Mouse (Mus musculus) induced T-regulatory cell, adult 2 months (primary cell): Measurements from ENCODE around the gene Babam1.
A peak's percentile ranks its signal among the peaks of the same experiment; 100 is the strongest.

Experiments used
- DNase-seq: peaks from one replicate; pipeline ENCODE4 v3.0.0-alpha.2; 2012; ENCODE audit warnings: low read depth

Babam1 gene

GRCm38 (mm10) chr8:71396639-71397305, at the start of gene Babam1:
TSS of gene Babam1 (plus strand) at chr8:71396861.
- DNase-seq, result peak; percentile 97

DNA sequence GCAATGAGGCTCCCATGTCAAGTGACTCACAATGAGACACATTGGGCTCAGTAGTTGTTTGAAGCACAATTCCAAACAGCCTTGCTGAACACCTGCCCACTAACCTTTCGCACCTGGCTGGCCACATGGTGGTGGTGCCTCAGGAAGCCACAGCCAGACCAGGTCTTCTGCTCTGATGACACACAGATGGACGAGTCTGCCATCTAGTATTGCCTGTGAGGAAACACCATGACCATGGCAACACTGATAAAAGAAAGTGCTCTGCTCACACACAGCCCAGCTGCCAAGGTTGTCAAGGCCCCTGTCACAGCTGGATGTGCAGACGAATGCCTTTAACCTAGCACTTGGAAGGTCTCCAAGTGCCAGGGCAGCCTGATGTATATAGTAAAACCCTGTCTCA, 45.5 kb upstream of the Babam1 start:
- no peak for DNase-seq

GRCm38 (mm10) chr8:71351520-71351919, 45.1 kb upstream of the Babam1 start:
- DNase-seq, result no peak

- DNase-seq, result no peak
Observed at GRCm38 (mm10) chr8:71358026-71358425, 38.6 kb upstream of the Babam1 start.

DNA sequence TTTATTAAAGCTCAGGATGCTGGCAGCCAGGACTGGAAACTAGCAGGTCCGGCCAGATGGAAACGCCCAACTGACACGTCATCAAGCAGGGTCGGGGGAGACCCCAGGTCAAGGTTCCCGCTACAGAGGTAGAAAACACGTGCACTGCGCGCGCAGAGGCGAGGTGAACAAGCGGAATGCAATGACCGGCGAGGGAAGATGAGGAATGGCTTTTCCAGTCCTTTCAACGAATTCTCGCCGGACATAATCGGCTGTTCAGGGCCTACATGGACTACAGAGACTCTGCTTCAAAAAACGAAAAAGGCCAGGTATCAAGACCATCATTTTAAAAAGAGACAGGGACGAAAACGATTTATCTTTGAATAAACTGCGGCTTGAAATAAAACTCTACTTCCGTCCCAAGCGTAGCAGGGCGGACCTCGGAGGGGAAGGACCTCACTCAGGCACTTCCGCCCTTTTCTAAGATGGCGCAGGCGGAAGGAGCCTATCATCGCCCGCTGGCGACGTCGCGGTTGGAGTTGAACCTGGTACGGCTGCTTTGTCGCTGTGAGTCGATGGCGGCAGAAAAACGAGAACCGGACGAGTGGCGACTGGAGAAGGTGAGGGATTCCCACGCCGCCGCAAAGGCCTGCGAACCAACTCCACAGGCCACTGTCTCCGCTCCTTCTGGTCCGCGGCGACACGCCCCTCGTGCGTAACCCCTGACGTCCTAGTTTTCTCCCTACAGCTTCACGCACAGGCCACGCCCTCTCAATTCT, 29.7 kb upstream of the Babam1 start, which contains the start of gene Use1:
Gene Use1 (plus strand): TSS at position 78 of the 758 bp plus-strand sequence.
- DNase-seq, result peak; percentile 99

DNA sequence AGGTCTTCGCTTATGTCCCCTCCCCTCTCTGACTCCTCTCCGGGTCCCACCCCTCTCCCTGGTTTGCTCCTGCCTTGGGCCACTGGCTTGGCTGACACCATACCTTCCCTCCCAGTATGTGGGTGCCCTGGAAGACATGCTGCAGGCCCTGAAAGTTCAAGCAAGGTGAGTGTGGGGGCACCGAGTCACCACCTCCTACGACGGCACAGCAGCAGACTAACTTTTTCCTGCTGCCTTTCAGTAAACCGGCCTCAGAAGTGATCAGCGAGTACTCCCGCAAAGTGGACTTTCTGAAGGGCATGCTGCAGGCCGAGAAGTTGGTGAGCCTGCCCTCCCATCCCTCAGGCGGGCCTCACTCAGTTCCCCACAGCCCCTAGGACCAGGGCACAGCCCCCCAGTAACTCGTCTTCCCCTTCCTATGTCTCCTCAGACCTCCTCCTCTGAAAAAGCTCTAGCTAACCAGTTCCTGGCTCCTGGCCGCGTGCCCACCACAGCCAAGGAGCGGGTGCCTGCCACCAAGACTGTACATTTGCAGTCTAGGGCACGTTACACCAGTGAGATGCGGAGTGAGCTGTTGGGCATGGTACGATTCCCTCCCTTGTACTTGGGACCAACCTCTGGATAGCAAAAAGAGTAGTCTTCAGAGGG, 29.0 kb upstream of the Babam1 start:
- no peak for DNase-seq

DNA sequence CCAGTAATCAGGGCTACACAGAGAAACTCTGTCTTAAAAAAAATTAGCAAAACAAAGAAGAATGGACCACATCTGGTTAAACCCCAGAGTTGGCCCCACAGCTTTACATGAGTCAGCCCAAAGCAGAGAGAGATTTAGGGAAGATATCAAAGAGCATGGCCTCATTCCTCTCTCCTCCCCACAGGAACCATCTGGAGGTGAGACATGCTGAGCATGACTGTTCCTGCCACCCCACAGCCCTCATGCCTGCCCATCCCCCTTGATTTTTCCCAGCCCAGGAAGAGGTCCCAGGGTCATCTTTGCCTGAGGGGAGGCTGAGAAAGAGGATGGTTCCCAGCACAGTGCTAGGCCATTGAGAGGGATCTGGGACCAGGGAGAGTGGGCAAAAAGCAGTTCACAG, 28.3 kb upstream of the Babam1 start:
- DNase-seq, result no peak

DNA sequence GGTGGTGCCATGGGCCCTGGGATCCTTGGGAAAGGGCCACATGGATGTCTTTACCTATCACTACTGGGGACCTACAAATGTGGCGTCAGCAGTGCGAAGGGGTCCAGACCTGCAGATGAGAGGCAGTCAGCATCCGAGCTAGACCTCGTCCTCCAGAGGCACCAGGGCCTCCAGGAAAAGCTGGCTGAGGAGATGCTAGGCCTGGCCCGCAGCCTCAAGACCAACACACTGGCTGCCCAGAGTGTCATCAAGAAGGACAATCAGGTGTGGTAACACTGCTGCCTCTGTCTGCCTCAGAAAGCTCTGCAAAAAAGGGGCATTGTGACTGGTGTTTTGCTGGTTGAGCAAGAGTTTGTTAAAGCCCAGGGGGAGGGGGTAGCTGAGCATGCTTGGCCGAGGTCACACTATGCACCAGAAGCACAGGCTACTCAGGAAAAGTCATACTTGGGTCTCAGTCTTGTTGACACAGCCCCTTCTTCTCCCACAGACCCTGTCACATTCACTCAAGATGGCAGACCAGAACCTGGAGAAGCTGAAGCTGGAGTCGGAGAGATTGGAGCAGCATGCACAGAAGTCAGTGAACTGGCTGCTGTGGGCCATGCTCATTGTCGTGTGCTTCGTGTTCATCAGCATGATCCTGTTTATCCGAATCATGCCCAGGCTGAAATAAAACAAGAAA, 27.5 kb upstream of the Babam1 start:
- no peak for DNase-seq

GRCm38 (mm10) chr8:71370711-71371235, 25.9 kb upstream of the Babam1 start:
- no peak for DNase-seq

DNA sequence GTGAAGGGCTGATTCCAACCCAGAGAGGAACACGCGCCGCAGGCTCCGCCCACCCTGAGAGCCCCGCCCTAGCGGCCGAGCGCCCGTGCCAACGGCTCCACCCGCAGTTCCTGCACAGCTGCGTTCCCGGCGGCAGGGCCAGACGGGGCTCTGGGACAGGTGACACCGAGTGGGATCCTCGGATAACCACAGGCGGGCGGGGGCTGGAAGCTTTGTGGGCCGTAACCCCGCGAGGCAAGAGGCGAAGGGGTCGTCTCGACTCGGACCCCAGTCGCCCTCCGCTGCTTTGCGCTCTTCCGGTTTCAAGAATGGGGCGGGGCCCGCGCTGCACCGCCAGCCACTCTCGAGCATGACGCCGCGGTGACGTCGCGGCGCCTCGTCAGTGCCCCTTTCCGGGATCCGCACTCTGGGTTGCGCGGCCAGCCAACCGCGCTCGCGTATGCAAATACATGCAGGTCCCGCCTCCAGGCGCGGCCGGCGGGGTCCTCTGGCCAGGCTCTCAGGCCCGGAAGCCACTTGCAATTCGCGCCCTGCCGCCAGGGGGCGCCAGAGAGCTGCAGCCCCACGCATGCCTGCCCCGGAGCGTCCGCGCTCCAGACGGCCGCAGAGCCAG, 25.3 kb upstream of the Babam1 start, which contains the start of gene Ocel1:
Gene Ocel1 (plus strand): TSS at position 63 of the 613 bp plus-strand sequence.
- peak; percentile 99 for DNase-seq

DNA sequence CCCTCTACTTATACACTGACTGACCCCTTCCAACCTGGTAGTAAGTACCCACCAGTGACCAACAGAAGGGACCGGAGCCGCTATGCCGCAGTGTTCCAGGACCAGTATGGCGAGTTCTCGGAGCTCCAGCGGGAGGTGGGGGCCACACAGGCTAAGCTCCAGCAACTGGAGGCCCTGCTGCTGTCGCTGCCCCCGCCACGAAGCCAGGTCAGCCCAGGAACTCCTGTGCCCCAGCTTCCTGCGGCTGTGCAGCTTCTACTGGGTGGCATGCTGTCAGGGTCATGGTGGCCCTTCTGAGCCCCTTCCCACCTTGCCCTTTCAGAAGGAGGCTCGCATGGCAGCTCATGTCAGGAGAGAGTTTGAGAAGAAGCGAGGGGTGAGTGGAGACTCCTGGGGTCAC, 24.2 kb upstream of the Babam1 start:
- no peak for DNase-seq

DNA sequence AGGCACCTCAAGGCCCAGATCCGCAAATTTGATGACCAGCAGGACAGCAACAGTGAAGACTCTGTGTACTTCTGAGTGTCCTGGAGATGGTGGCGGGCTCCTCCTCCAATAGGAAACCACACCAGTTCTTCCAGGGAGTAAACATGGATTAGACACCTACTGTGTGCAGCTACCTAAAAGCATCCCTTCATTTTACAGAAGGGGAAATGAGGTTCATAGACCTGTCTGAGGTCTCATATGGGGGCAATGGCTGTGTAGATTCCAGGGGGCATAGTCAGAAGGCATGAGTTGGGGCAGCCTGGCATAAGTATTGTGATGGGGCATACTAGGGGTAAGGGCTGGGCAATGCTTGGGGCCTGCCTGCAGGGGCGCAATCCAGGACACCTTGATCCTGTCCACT, 23.7 kb upstream of the Babam1 start:
- no peak for DNase-seq

GRCm38 (mm10) chr8:71374616-71375206, 21.9 kb upstream of the Babam1 start:
- DNase-seq, result no peak

DNA sequence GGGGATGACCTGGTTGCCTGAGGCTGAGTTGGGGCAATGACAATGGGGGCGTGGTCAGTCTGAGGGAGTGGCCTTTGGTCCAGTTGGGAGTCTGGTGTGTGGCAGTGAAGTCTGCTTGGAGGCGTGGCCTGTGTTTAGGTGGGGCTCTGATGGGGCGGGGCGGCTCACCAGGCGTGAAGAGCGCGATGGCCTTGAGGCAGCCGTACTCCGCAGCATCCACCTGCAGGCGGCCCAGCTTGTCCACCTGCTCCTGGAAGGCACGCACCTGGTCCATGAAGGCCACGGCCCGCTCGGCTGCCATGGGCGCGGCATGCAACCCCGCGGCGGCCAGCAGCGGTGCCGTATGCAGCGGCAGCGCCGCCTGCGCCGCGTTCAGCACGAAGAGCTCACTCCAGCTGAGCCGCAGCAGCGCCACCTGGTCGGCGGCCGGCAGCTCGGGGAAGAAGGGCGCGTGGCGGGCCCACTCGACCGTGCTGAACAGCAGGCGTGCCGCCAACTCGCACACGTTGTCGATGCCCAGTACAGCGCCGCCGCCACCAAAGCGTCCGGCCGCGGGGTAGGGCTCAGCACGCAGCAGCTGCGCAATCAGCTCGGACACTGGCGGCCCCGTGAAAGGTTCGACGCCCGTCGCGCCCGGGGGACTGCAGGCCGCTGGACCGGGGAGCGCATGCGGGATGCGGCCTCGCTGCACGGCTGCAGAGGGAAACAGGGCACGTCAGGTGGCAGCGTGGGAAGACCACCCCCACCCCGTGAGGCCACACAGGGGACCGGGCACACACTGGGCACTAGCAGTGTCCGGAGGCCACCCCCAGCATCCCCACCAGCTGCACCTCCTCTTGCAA, 20.9 kb upstream of the Babam1 start:
- DNase-seq, result peak; percentile 76

GRCm38 (mm10) chr8:71376423-71377030, 20.1 kb upstream of the Babam1 start:
- no peak for DNase-seq

DNA sequence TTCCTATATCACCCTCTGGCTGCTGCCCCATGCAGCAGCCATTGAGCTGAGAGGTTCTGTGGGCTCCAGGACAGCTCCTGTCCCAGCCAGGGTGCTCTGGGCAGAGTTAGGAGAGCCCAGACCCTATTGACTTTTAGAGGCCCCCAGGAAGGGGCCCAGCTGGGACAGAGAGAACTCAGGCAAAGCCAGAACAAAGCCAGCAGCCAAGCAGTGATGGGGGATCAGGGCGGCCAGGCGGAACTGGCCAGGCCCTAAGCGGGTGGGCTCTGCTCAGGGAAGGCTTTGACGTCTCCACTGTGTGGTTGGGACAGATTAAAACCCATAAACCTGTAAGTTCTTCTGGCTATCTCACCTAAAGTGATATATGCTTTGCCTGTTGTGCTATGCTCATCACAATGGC, 17.7 kb upstream of the Babam1 start:
- no peak for DNase-seq

GRCm38 (mm10) chr8:71379512-71380075, 17.1 kb upstream of the Babam1 start:
- DNase-seq, result no peak

DNA sequence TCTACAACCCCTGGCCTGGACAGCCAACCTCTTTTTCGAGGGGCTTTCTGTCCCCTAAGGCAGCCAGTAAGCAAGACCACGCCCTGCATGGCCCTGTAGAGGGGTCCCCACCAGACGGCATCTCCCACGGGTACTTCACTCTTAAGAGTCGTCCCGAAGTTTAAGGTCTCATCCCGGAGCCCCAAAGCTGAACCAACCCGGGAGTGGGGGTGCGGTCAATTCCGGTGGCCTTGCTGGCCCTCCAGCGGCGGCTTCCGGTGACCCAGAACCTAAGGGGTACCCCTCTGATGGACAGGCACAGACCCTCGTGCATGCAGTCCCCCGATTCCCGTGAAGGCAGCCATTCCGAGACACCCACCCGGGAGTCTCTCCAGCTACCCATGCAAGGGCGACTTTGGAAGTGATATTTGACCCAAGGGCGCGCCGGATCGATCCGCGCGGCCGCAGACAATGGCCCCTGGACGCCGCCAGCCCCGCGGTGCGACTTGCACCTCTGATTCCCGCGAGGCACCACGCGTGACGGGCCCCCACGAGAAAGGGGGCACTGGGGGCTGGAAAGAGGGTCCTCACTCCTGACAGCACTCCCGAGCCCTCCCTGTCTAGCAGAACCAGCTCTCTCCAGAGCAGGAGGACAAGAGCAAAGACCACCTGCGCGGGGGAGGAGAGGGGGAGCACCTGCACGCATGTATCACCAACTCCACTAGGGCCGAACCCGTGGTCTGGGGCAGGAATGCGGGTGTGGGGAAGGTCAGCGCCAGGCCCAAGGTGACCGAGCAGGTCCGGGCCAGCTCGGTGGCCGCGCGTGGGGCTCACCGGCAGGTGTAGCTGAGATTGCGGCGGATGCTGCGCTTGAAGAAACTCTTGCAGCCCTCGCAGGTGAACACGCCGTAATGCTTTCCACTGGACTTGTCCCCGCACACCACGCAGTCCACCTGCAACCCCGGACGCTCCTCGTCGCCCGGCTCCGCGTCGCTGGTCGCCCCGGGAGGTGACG, 16.2 kb upstream of the Babam1 start:
- DNase-seq, result peak; percentile 46
